Comparison of ENCODE assay signal across 16 mouse cellular contexts in genomic region chr12:74389811-74390210, GRCm38 (mm10).
A peak's percentile ranks its signal among the peaks of the same experiment; 100 is the strongest.
DNase-seq lines count a peak whose midpoint lies in the region; ATAC-seq lines count a peak whose summit lies in the region.
"Had no signal": no experiment of that assay in that cellular context is flagged by ENCODE, and none has a peak within 500 bp of the region (broad histone marks: within the 10 kb centered on the region; RNA-seq: fewer than 3 reads in every experiment).

No protein-coding gene starts in this region.

- no peak for ATAC-seq in activated CD4-positive, CD25-positive, alpha-beta regulatory T cell, adult 4 months
- ATAC-seq: intestine, embryonic 16.5 days had no signal

- DNase-seq in layer of hippocampus, adult 9-11 months = peak; percentile 6
- DNase-seq in layer of hippocampus, postnatal 36 days = no peak
- DNase-seq in brain, adult 2 months (ENCODE audit: low read depth, low spot score) = peak; percentile 60
- peak; percentile 14 for DNase-seq in brain, embryonic 18.5 days (ENCODE audit: low read depth, low spot score)
- DNase-seq in right cerebral cortex, postnatal 10 days (ENCODE audit: low spot score in 2 of 2) = peak; percentile 49 to 61
- DNase-seq in kidney, postnatal 4 days = no peak
- DNase-seq: cerebellum, postnatal 14 days; gastrocnemius, postnatal 14 days; heart, adult 18-20 months; liver, embryonic 13.5 days; lung, embryonic 14.5 days; lung, postnatal 36 days; retina, postnatal 1 day; thymus, adult 2 months had no signal

Comparison
In these comparisons a context has a peak if more than half of its experiments do, and no peak if none do; other contexts are left out.
1. DNase-seq: peak in layer of hippocampus, adult 9-11 months (single experiment), brain, adult 2 months (single experiment), brain, embryonic 18.5 days (single experiment) and right cerebral cortex, postnatal 10 days (2 of 2); none in layer of hippocampus, postnatal 36 days (0 of 2) and kidney, postnatal 4 days (0 of 2).